Mouse (Mus musculus): Measurements from ENCODE around the gene Cd244a. TPM values are rescaled to one million over a fixed set of nuclear protein-coding genes. Genes with fewer than 3 reads are reported as not detected.

Gene Cd244a
- polyA plus RNA-seq, 1 experiment from 2014 or later = not detected

Small RNA genes lying within 50 kb of the gene (microRNA-seq; reads per million reads assigned to microRNA genes)
- gene Mir7683 = not detected

Other genes with a start within 250 kb of the Cd244a start
- gene Dedd, start 230.0 kb upstream of the Cd244a start, polyA plus RNA-seq (2015; fragmentation: Nextera tagmentation; extraction: Ambion mirVana) = 50.9 and 54.0 TPM in 2 replicates
- gene Nit1, start 213.5 kb upstream of the Cd244a start, polyA plus RNA-seq (2015; fragmentation: Nextera tagmentation; extraction: Ambion mirVana) = 52.9 and 56.9 TPM in 2 replicates
- gene Pfdn2, start 213.5 kb upstream of the Cd244a start, polyA plus RNA-seq (2015; fragmentation: Nextera tagmentation; extraction: Ambion mirVana) = 160 and 180 TPM in 2 replicates
- gene Klhdc9, start 198.4 kb upstream of the Cd244a start, polyA plus RNA-seq (2015; fragmentation: Nextera tagmentation; extraction: Ambion mirVana) = 3.3 and 3.8 TPM in 2 replicates
- 0.31 and 0.32 TPM in 2 replicates for gene Nectin4, start 189.1 kb upstream of the Cd244a start, polyA plus RNA-seq (2015; fragmentation: Nextera tagmentation; extraction: Ambion mirVana)
- 0.35 and 0.36 TPM in 2 replicates for gene Arhgap30, start 170.2 kb upstream of the Cd244a start, polyA plus RNA-seq (2015; fragmentation: Nextera tagmentation; extraction: Ambion mirVana)
- gene Usf1, start 147.9 kb upstream of the Cd244a start, polyA plus RNA-seq (2015; fragmentation: Nextera tagmentation; extraction: Ambion mirVana) = 205 and 211 TPM in 2 replicates
- 12.2 and 12.3 TPM in 2 replicates for gene Tstd1, start 140.3 kb upstream of the Cd244a start, polyA plus RNA-seq (2015; fragmentation: Nextera tagmentation; extraction: Ambion mirVana)
- gene F11r, start 121.7 kb upstream of the Cd244a start, polyA plus RNA-seq (2015; fragmentation: Nextera tagmentation; extraction: Ambion mirVana) = 8.4 and 9.7 TPM in 2 replicates
- 23.0 and 24.5 TPM in 2 replicates for gene Alyref2, start 55.7 kb upstream of the Cd244a start, polyA plus RNA-seq (2015; fragmentation: Nextera tagmentation; extraction: Ambion mirVana)
- gene Itln1, start 23.9 kb upstream of the Cd244a start, polyA plus RNA-seq (2015; fragmentation: Nextera tagmentation; extraction: Ambion mirVana) = not detected in 2 replicates
- gene Ly9, start 48.2 kb downstream of the Cd244a start, polyA plus RNA-seq (2015; fragmentation: Nextera tagmentation; extraction: Ambion mirVana) = 0.08 TPM in 1 of 2 replicates, not detected in the other
- not detected in 2 replicates for gene Slamf7, start 93.8 kb downstream of the Cd244a start, polyA plus RNA-seq (2015; fragmentation: Nextera tagmentation; extraction: Ambion mirVana)
- gene Cd48, start 122.8 kb downstream of the Cd244a start, polyA plus RNA-seq (2015; fragmentation: Nextera tagmentation; extraction: Ambion mirVana) = 0.44 and 0.93 TPM in 2 replicates
- 0.10 and 0.11 TPM in 2 replicates for gene Slamf1, start 207.9 kb downstream of the Cd244a start, polyA plus RNA-seq (2015; fragmentation: Nextera tagmentation; extraction: Ambion mirVana)